Mouse (Mus musculus): ENCODE results near the gene Cog6. TPM values are rescaled to one million over a fixed set of nuclear protein-coding genes. Genes with fewer than 3 reads are reported as not detected.

Cog6 gene
- polyA plus RNA-seq, 1 experiment from 2014 or later, result 23.6 TPM

DNA sequence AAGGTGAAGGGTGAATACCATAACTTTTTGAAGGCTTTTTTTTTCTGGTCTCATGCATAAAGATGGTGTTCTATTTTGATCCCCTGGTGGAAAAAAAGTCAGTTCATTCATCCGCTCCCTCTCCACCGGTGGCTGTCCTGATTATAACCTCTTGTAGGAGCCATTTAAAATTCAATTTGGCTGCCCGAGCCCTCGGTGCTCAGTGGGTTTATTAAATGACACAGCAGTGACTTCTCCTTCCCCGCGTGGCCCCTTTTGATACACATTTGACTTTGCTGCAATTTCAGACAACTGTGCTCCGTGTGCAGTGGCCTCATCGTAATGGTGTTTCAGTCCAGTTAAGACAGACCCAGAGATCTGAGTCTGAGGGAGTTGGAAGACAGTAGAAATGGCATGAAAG, 35.3 kb upstream of the Cog6 start:
- Histone ChIP-seq H3K4me2 (replicated peaks; ENCODE audit: low read depth) (no peak overlapping the region), H3K36me3 (ENCODE audit: control insufficient read depth, insufficient read depth) (no peaks in the 10 kb centered on the region), H3K4me1 (replicated peaks; ENCODE audit: control insufficient read depth, insufficient read depth, low read length) (peaks cover 3% of the 10 kb centered on the region; the same call in 1 of the 2 replicates), H3K27me3 (replicated peaks; ENCODE audit: control insufficient read depth, insufficient read depth, low read length) (no peaks in the 10 kb centered on the region), H3K27ac (ENCODE audit: low read depth, low read length) (no peak overlapping the region), H3K9ac (ENCODE audit: low read depth, low read length) (no peak overlapping the region), H3K4me3 (ENCODE audit: low read depth, low read length) (no peak overlapping the region), H3K9me3 (ENCODE audit: control insufficient read depth) (no peaks in the 10 kb centered on the region)
- no peak for ATAC-seq
- no peak for TF ChIP-seq CTCF (IDR thresholded peaks at IDR 0.05; ENCODE audit: low read depth)
- WGBS, result 67% methylated on average over 8 of the region's 8 CpGs

GRCm38 (mm10) chr3:53046371-53046770, 29.3 kb upstream of the Cog6 start:
- peak overlapping the region; percentile 21; the same call in 1 of the 2 replicates for H3K27ac ChIP-seq (ENCODE audit: low read depth, low read length)
- H3K4me2 ChIP-seq (replicated peaks; ENCODE audit: low read depth), result no peak overlapping the region
- H3K36me3 ChIP-seq (ENCODE audit: control insufficient read depth, insufficient read depth), result no peaks in the 10 kb centered on the region
- H3K4me3 ChIP-seq (ENCODE audit: low read depth, low read length), result no peak overlapping the region
- H3K9ac ChIP-seq (ENCODE audit: low read depth, low read length), result no peak overlapping the region
- TF ChIP-seq CTCF (IDR thresholded peaks at IDR 0.05; ENCODE audit: low read depth), result no peak
- ATAC-seq, result no peak
- H3K9me3 ChIP-seq (ENCODE audit: control insufficient read depth), result no peaks in the 10 kb centered on the region
- WGBS, result 73% methylated on average over 6 of the region's 6 CpGs
- H3K27me3 ChIP-seq (replicated peaks; ENCODE audit: control insufficient read depth, insufficient read depth, low read length), result peaks cover 22% of the 10 kb centered on the region
- no peaks in the 10 kb centered on the region for H3K4me1 ChIP-seq (replicated peaks; ENCODE audit: control insufficient read depth, insufficient read depth, low read length)

DNA sequence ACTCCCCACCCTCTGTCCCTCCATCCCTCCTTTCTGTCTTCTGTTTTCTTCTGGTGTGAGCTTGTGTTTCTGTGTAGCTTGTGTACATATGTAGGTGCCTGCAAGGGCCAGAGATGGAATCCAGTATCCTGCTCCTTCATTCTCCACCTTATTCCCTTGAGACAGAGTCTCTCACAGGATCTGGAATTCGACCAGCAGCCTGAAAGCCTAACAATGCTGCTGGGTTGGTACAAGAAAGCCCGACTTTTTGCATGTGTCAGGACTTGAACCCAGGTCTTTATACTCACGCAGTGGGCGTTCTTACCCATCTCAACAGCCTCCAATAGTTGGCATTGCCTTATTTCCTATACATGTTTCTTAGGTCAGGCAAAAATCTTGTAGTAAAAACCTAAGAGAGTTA, 28.7 kb upstream of the Cog6 start:
- Histone ChIP-seq H3K27ac (ENCODE audit: low read depth, low read length) (no peak overlapping the region), H3K9ac (ENCODE audit: low read depth, low read length) (no peak overlapping the region), H3K36me3 (ENCODE audit: control insufficient read depth, insufficient read depth) (no peaks in the 10 kb centered on the region), H3K4me1 (replicated peaks; ENCODE audit: control insufficient read depth, insufficient read depth, low read length) (no peaks in the 10 kb centered on the region), H3K9me3 (ENCODE audit: control insufficient read depth) (no peaks in the 10 kb centered on the region), H3K4me3 (ENCODE audit: low read depth, low read length) (no peak overlapping the region), H3K4me2 (replicated peaks; ENCODE audit: low read depth) (no peak overlapping the region), H3K27me3 (replicated peaks; ENCODE audit: control insufficient read depth, insufficient read depth, low read length) (peaks cover 27% of the 10 kb centered on the region)
- TF ChIP-seq CTCF (IDR thresholded peaks at IDR 0.05; ENCODE audit: low read depth), result no peak
- WGBS, result 88% methylated on average over 4 of the region's 4 CpGs
- ATAC-seq, result no peak

GRCm38 (mm10) chr3:53044682-53045299, 27.8 kb upstream of the Cog6 start:
- H3K4me2 ChIP-seq (replicated peaks; ENCODE audit: low read depth), result peak overlapping the region; percentile 45; the same call in 1 of the 2 replicates
- peaks cover 28% of the 10 kb centered on the region for H3K27me3 ChIP-seq (replicated peaks; ENCODE audit: control insufficient read depth, insufficient read depth, low read length)
- H3K4me1 ChIP-seq (replicated peaks; ENCODE audit: control insufficient read depth, insufficient read depth, low read length), result no peaks in the 10 kb centered on the region
- H3K4me3 ChIP-seq (ENCODE audit: low read depth, low read length), result 0 out of 2 replicates have a peak overlapping the region, but pooled peaks have one; percentile 1
- H3K27ac ChIP-seq (ENCODE audit: low read depth, low read length), result no peak overlapping the region
- WGBS, result 56% methylated on average over 11 of the region's 11 CpGs
- no peaks in the 10 kb centered on the region for H3K9me3 ChIP-seq (ENCODE audit: control insufficient read depth)
- ATAC-seq, result no peak
- no peaks in the 10 kb centered on the region for H3K36me3 ChIP-seq (ENCODE audit: control insufficient read depth, insufficient read depth)
- TF ChIP-seq CTCF (IDR thresholded peaks at IDR 0.05; ENCODE audit: low read depth), result no peak
- H3K9ac ChIP-seq (ENCODE audit: low read depth, low read length), result no peak overlapping the region

DNA sequence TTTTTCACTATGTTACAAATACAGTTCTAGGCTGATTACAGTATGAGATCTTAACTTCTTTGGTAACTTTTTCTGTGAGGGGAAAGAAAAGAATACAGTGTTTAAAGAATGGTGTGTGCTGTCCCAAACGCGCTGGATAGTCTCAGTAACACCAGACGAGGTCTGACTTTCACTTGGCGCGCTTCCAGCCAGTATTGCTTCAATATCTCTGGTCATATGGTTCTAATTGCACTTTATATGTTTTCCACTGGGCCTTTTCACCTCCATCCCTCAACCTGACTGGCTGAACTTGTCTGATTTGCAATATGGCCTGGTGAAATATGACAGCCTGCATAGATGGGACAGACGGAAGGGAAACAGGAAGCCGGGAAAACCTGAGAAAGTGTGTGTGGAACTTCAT, 27.2 kb upstream of the Cog6 start:
- Histone ChIP-seq H3K4me3 (ENCODE audit: low read depth, low read length) (no peak overlapping the region), H3K27ac (ENCODE audit: low read depth, low read length) (no peak overlapping the region), H3K27me3 (replicated peaks; ENCODE audit: control insufficient read depth, insufficient read depth, low read length) (peaks cover 31% of the 10 kb centered on the region), H3K9me3 (ENCODE audit: control insufficient read depth) (no peaks in the 10 kb centered on the region), H3K4me2 (replicated peaks; ENCODE audit: low read depth) (peak overlapping the region; percentile 45), H3K9ac (ENCODE audit: low read depth, low read length) (no peak overlapping the region), H3K36me3 (ENCODE audit: control insufficient read depth, insufficient read depth) (no peaks in the 10 kb centered on the region), H3K4me1 (replicated peaks; ENCODE audit: control insufficient read depth, insufficient read depth, low read length) (no peaks in the 10 kb centered on the region)
- WGBS, result 48% methylated on average over 7 of the region's 7 CpGs
- ATAC-seq, result no peak
- TF ChIP-seq CTCF (IDR thresholded peaks at IDR 0.05; ENCODE audit: low read depth), result no peak

DNA sequence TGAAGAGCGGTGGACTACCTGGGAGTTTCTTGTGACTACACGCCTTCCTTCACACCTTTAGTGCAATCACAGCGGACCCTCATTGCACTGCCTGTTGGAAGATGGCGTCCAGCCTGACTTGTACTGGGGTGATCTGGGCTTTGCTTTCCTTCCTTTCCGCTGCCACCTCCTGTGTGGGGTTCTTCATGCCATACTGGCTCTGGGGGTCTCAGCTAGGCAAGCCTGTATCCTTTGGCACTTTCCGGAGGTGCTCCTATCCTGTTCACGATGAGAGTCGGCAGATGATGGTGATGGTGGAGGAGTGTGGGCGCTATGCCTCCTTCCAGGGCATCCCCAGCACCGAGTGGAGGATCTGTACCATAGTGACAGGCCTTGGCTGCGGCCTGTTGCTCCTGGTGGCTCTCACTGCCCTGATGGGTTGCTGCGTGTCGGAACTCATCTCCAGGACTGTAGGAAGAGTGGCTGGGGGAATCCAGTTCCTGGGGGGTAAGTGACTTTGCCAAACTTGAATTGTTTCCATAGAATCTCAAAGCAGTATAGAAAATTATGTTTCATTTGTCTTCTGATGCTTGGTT, 26.3 kb upstream of the Cog6 start:
- Histone ChIP-seq H3K4me3 (ENCODE audit: low read depth, low read length) (no peak overlapping the region), H3K4me1 (replicated peaks; ENCODE audit: control insufficient read depth, insufficient read depth, low read length) (no peaks in the 10 kb centered on the region), H3K4me2 (replicated peaks; ENCODE audit: low read depth) (peak overlapping the region; percentile 83; the same call in 1 of the 2 replicates), H3K27ac (ENCODE audit: low read depth, low read length) (no peak overlapping the region), H3K36me3 (ENCODE audit: control insufficient read depth, insufficient read depth) (no peaks in the 10 kb centered on the region), H3K27me3 (replicated peaks; ENCODE audit: control insufficient read depth, insufficient read depth, low read length) (peaks cover 31% of the 10 kb centered on the region), H3K9ac (ENCODE audit: low read depth, low read length) (no peak overlapping the region), H3K9me3 (ENCODE audit: control insufficient read depth) (no peaks in the 10 kb centered on the region)
- ATAC-seq, result no peak
- 93% methylated on average over 13 of the region's 13 CpGs for WGBS
- TF ChIP-seq CTCF (IDR thresholded peaks at IDR 0.05; ENCODE audit: low read depth), result no peak

Data from intestine, postnatal 0 days (tissue).